Mouse (Mus musculus) urinary bladder, postnatal 10 days (tissue): ENCODE data around the gene Galr3.
"Not testable (repeated sequence)": the region's sequence is repeated elsewhere in the genome, so short reads cannot be mapped to it uniquely, and the experiment has no call there.

ENCODE experiments used
- DNase-seq: peaks from one replicate; pipeline ENCODE4 v3.0.0; 2022; ENCODE audit warnings: low spot score

The Galr3 gene

GRCm38 (mm10) chr15:79041585-79041984 is at the start of gene Galr3:
TSS of gene Galr3 (plus strand) at chr15:79041885.
- DNase-seq = no peak

GRCm38 (mm10) chr15:78992235-78992634 is 49.5 kb upstream of the Galr3 start:
- DNase-seq = no peak

GRCm38 (mm10) chr15:78992925-78993324 is 48.8 kb upstream of the Galr3 start:
- DNase-seq = no peak

- no peak for DNase-seq
These were observed 45.8 kb upstream of the Galr3 start for GRCm38 (mm10) chr15:78995916-78996315.

DNA sequence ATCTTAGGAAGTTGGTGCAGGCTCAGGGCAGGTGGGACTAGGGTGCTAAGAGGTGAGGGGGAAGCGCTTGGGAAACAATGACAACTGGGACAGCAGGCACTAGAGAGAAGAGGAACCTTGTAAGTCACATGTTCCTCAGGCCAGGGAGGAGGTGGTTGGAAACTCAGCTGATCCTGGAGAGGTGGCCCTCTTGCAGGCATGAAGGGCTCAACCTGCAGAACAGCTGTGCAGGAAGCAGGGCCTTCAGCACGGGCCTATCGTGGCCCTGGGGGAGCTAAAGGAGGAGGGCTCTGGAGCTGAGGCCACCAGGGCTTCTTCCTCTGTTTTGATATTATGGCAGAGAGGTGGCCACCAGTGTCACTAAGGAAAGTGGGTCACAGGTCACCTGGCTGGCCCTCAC is 45.0 kb upstream of the Galr3 start:
- DNase-seq = no peak

- DNase-seq = no peak
These were observed 43.3 kb upstream of the Galr3 start for GRCm38 (mm10) chr15:78998348-78998747.

DNA sequence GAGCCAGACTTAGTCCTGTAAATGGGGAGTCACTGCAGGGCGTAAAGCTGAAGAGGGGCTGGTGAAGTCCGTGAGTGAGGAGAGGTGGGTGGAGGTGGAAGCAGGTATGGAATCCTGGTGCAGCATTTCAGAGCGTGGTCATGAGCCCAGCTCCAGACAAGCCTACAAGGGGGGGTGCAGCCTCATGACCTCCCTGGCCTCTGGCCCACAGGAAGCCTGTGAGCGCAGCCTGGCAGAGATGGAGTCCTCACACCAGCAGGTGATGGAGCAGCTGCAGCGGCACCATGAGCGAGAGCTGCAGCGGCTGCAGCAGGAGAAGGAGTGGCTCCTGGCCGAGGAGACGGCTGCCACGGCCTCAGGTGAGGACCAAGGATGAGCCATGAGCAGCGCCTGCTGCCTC is 42.1 kb upstream of the Galr3 start:
- DNase-seq = no peak

GRCm38 (mm10) chr15:79000357-79000791 is 41.3 kb upstream of the Galr3 start:
- no peak for DNase-seq

DNA sequence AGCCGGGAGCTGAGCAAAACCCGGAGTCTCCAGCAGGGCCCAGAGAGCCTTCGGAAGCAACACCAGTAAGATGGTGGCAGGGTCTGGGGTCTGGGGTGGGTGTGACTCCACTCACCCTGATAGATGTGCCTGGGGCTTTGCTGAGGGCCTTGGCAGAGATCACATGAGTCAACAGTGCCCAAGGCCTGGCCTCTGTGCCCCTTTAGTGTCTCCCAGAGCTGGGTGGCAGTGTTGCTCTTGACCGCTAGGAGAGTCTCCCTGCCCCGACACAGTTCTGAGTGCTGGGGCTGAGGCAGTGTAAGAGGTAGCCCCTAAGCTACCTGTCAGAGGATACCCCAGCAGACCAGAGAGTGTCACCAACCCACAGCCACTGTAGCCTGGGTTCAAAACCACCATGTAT is 40.1 kb upstream of the Galr3 start:
- no peak for DNase-seq

DNA sequence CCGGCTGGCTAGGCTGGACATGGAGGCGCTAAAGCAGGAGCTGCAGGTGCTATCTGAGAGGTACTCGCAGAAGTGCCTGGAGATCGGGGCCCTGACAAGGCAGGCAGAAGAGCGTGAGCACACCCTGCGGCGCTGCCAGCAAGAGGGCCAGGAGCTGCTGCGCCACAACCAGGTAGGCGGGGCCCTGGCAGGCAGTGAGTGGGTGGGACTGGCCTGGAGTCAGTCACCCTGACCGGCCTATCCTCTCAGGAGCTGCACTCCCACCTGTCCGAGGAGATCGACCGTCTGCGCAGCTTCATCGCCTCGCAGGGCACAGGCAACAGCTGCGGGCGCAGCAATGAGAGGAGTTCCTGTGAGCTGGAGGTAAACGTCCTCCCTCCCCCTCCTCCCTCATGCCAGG is 39.6 kb upstream of the Galr3 start:
- no peak for DNase-seq

GRCm38 (mm10) chr15:79003079-79003478 is 38.6 kb upstream of the Galr3 start:
- DNase-seq = no peak

- no peak for DNase-seq
These were observed 36.1 kb upstream of the Galr3 start for GRCm38 (mm10) chr15:79005581-79005980.

DNA sequence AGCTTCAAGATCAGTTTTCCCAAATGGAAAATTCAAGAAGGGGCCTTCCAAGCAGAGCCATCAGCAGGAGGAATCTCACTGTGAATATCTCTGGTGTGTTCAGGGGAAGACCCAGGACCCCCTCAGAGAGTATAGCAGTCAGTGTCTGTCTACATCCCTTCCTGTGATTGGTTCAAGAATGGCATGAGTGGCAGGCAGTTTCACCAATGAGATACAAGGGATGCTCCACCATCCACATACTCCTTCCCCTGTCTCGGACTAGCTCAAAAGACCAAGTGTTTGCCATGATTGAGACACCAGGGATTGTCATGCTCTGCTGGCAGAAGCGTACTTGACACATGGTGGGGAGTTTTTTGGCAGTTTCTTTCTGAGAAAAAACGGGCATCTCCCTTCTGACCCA is 35.0 kb upstream of the Galr3 start:
- no peak for DNase-seq

- no peak for DNase-seq
These were observed 34.6 kb upstream of the Galr3 start for GRCm38 (mm10) chr15:79007059-79007458.

DNA sequence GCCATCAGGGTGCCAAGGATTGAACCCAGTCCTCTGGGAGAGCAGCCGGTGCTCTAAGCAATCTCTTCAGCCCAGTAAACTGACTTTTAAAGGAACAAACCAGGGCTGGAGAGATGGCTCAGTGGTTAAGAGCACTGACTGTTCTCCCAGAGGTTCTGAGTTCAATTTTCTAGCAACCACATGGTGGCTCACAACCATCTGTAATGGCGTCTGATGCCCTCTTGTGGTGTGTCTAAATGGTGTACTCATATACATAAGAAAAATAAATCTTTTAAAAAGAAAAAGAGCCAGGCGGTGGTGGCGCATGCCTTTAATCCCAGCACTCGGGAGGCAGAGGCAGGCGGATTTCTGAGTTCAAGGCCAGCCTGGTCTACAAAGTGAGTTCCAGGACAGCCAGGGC is 33.8 kb upstream of the Galr3 start:
- not testable (repeated sequence) for DNase-seq

- no peak for DNase-seq
These were observed 32.0 kb upstream of the Galr3 start for GRCm38 (mm10) chr15:79009734-79010133.

GRCm38 (mm10) chr15:79011550-79011949 is 30.1 kb upstream of the Galr3 start:
- DNase-seq = no peak

- DNase-seq = no peak
These were observed 28.3 kb upstream of the Galr3 start for GRCm38 (mm10) chr15:79013382-79013781.

DNA sequence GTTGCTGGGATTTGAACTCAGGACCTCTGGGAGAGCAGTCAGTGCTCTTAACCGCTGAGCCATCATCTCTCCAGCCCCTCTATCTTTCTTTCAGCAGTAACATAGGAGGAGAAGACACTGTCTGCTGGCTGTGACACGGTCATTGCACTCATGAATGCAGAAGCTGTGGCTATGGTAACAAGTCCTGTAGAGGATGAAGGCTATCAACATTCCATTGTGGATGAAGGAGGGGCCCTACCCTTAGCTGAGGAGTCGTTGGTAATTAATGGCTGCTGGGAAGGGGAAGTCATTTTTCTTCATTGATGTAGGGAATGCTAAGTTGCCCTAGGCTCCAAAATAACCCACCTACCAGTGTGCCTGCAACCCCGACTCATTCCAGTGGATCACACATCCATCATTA is 23.5 kb upstream of the Galr3 start:
- DNase-seq = no peak

DNA sequence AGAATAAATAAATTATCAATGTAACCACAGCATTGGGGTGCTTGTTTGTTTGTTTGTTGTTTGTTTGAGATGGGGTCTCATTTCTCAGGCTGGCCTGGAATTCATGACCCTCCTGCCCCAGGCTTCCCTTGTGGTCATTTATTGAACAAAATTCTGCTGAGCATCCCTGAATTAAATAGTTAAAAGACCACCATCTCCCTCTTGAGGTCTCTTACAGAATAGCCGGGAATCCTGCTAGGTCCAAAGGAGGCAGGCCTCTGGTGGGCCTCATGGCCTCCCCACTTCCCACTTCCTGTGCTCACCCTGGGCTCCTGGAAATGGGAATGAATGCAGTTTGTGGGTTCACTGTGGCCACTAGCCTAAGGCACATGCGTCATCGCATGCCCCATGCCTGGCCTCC is 22.8 kb upstream of the Galr3 start:
- no peak for DNase-seq

DNA sequence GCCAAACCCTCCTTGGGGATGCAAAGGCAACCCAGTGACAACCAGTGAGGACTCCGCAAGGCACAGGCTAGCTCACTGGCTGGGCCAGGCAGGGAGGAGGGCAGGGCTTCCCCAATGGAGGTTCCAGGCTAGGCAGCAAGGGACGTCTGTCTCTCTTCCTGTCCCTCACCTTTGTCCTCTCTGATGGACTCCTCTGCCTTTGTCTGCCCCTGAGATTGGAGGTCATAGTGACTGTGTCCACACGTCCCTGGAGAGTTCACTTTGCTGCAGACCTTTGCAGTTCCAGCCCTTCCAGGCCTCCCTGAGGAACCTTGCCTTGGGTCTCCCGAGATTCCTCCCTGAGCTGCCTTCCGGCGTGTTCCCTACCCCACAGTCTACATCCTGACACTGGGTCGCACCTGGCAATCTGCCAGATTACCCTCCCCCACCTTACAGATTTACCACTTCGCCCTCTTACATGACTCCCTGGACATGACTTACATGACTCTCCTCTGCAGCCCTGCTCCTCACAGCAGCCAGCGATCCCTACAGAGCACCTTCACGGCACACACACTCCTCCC is 18.9 kb upstream of the Galr3 start:
- DNase-seq = no peak

DNA sequence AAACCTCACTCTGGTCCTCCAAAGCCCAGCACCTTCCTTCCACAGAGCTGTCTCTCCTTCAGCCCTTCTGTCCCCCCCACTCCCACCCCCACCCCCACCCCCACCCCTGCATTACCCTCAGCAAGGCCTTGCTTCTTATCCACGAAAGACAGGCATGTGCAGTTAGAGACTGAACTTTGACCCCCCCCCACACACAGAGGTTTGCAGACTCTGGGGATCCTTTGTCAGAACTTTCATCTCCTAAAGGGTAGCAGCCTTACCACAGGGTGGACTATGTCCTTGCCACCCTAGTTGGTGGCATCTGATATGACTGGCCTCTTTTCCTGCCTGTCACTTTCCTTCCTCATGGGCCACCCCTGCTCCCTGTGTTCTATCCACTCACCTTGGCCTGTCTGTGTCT is 18.3 kb upstream of the Galr3 start:
- no peak for DNase-seq

- DNase-seq = no peak
These were observed 15.9 kb upstream of the Galr3 start for GRCm38 (mm10) chr15:79025687-79026308.
